Mouse (Mus musculus) embryonic facial prominence, embryonic 10.5 days (tissue): ENCODE data around the gene Clec1b. TPM values are rescaled to one million over a fixed set of nuclear protein-coding genes. Genes with fewer than 3 reads are reported as not detected.

ENCODE experiments used
- DNase-seq: peaks from one replicate; pipeline ENCODE4 v3.0.0-alpha.2; 2017; ENCODE audit warnings: low spot score
- H3K27ac ChIP-seq: fragments of 300-500 bp; sonication (generic); replicated peaks from 2 replicates; pipeline ENCODE4 v1.5.1; 2016; ENCODE audit warnings: mild to moderate bottlenecking
- H3K27me3 ChIP-seq: fragments of 300-500 bp; sonication (generic); replicated peaks from 2 replicates; pipeline ENCODE4 v1.6.1; 2016; ENCODE audit warnings: low read depth, mild to moderate bottlenecking; ENCODE audit not compliant: poor library complexity, severe bottlenecking
- H3K36me3 ChIP-seq: fragments of 300-500 bp; sonication (generic); replicated peaks from 2 replicates; pipeline ENCODE4 v1.6.1; 2016; ENCODE audit warnings: mild to moderate bottlenecking, moderate library complexity
- H3K4me1 ChIP-seq: fragments of 300-500 bp; sonication (generic); 2 replicates; pipeline ENCODE4 v1.6.1; 2016
- H3K4me3 ChIP-seq: fragments of 300-500 bp; sonication (generic); 2 replicates; pipeline ENCODE4 v1.5.1; 2016; ENCODE audit warnings: mild to moderate bottlenecking, moderate library complexity
- H3K9me3 ChIP-seq: fragments of 300-500 bp; sonication (generic); 2 replicates; pipeline ENCODE4 v1.6.1; 2016; ENCODE audit warnings: mild to moderate bottlenecking
- WGBS: fragments of 180-500 bp; shearing (Covaris S2); methylation state at CpG from one replicate; pipeline ENCODE4 v1.1.7; 2016; 5-methylcytosine and 5-hydroxymethylcytosine counted together
- polyA plus RNA-seq: library from polyadenylated mRNA; unstranded; fragments of >200 nt; fragmentation: Nextera tagmentation; extraction: Ambion mirVana; gene quantifications from 2 replicates; pipeline ENCODE4 v1.2.1, GENCODE M21; 2016

Gene Clec1b
- polyA plus RNA-seq, 1 experiment from 2014 or later, result 12.7 TPM

DNA sequence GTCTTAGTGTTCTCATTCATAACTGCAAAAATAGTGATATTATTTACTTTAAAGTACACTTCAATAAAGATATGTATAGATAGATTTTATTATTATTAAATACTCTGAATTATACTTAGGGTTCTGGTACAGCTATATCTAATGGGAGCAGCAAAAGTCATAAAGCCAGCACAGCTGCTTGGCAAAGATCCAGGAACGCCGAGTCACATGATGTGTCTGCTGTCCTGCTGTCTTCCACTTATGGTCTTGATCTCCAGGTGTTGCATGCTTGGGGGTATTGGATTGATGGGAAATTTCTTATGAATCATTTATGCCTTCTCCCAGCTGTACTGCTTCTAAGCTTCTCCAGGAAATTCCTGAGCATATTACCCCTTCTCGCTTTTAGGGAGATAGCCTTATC, 13.6 kb upstream of the Clec1b start:
- Histone ChIP-seq H3K4me3 (no peak overlapping the region), H3K27me3 (no peaks in the 10 kb centered on the region), H3K36me3 (no peaks in the 10 kb centered on the region), H3K9me3 (no peaks in the 10 kb centered on the region), H3K27ac (no peak overlapping the region), H3K4me1 (no peaks in the 10 kb centered on the region)
- no peak for DNase-seq
- 90% methylated on average over 3 of the region's 3 CpGs for WGBS

DNA sequence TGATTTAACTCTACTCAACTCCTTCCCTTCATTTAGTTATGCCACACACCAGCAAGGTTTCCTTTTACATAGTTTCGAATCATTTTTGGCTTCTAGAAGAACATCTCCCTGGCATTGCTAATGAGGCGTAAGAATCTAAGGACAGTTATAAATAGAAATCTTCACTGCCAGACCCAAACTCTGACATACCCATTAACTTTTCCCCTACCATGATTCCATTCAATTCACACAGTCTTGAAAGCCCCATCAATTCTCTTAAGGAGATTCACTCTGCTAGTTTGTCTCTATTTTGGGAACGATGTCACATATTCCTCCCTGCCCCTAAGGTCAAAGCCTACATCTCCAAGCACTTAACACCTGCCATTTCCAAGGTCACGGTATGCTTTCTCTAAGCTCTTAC, 12.1 kb upstream of the Clec1b start:
- no peak overlapping the region for H3K4me3 ChIP-seq
- H3K27ac ChIP-seq, result no peak overlapping the region
- no peaks in the 10 kb centered on the region for H3K36me3 ChIP-seq
- 88% methylated on average over 4 of the region's 4 CpGs for WGBS
- no peaks in the 10 kb centered on the region for H3K27me3 ChIP-seq
- no peaks in the 10 kb centered on the region for H3K4me1 ChIP-seq
- H3K9me3 ChIP-seq, result no peaks in the 10 kb centered on the region
- DNase-seq, result no peak

DNA sequence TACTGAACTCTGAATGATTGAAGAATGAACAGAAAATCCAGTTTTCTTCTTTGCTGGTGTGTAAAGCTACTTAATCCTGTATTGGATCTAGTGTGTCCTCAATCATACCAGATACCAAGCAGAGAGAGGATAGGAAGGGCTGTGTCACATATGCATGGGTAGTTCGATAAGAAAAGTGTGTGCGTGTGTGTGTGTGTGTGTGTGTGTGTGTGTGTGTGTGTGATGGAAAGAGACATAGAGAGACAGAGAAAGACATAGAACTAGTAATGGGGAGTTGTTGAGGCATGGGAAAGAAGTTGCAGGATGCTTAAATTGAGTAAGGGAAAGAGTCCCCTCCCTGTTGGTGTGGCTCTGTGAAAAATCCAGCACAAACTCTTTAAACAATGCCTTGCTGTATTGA, 11.3 kb upstream of the Clec1b start, which contains the start of gene Clec12b:
Clec12b (minus strand) TSS at position 101 of the 400 bp plus-strand sequence.
- no peak within 1 kb of the TSS for H3K4me3 ChIP-seq
- 82% methylated on average over 2 of the region's 2 CpGs for WGBS
- no peak within 1 kb of the TSS for H3K27ac ChIP-seq
- no peaks in the 10 kb centered on the region for H3K36me3 ChIP-seq
- no peaks in the 10 kb centered on the region for H3K4me1 ChIP-seq
- no peaks in the 10 kb centered on the region for H3K9me3 ChIP-seq
- DNase-seq, result no peak
- no peaks in the 10 kb centered on the region for H3K27me3 ChIP-seq

DNA sequence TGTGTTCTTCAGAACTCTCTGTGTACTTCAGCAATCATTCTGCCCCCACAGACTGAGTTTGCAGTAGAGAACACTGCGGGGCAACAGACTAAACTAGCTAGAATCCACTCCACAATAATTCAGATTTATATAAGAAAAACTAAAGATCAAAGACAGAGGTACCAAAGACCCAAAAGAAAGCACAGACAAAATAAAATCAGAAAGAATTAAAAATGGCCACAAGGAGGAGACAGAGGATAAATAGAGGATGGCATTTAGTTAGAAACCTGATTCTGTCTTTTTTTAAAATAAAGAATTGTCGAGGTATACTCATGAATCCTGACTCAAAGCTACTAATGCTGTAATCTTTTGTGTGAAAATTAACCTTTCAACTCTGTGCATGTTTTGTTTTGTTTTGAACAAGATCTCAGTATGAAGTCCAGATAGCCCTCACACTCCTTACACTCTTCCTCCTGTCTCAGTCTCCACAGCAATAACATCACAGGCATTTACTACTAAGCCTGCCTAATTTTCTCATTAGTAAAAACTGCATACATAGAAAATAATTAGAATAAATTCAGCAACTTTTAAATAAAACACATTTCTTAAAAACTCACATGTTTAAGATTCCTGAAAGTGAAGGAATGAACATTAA, 3.9 kb upstream of the Clec1b start:
- H3K27ac ChIP-seq, result no peak overlapping the region
- no peaks in the 10 kb centered on the region for H3K9me3 ChIP-seq
- peaks cover 3% of the 10 kb centered on the region; the same call in 1 of the 2 replicates for H3K4me1 ChIP-seq
- H3K36me3 ChIP-seq, result no peaks in the 10 kb centered on the region
- WGBS, result 41% methylated on average over 2 of the region's 2 CpGs
- no peak for DNase-seq
- H3K27me3 ChIP-seq, result no peaks in the 10 kb centered on the region
- no peak overlapping the region for H3K4me3 ChIP-seq

DNA sequence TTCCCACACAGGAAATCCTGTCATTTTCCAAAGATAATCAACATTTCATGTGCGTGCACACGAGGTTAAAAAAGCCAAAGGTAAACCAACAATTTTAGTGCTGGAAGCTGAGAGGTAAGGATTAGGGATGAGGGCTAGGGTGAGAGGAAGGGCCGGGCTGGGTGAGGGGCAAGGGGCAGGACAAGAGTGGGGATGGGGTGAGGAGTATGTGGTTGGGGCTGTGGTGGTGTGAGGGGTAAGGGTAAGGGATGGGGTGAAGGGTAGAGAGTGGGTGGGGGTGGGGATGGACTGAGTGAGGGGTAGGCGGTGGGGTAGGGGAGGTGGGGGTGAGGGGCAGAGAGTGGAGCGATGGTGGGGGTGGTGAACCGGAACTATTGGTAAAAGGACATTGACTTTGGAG, 3.4 kb upstream of the Clec1b start:
- no peak overlapping the region for H3K4me3 ChIP-seq
- DNase-seq, result no peak
- no peak overlapping the region for H3K27ac ChIP-seq
- H3K4me1 ChIP-seq, result peaks cover 3% of the 10 kb centered on the region; the same call in 1 of the 2 replicates
- no peaks in the 10 kb centered on the region for H3K9me3 ChIP-seq
- 81% methylated on average over 6 of the region's 6 CpGs for WGBS
- no peaks in the 10 kb centered on the region for H3K27me3 ChIP-seq
- no peaks in the 10 kb centered on the region for H3K36me3 ChIP-seq

DNA sequence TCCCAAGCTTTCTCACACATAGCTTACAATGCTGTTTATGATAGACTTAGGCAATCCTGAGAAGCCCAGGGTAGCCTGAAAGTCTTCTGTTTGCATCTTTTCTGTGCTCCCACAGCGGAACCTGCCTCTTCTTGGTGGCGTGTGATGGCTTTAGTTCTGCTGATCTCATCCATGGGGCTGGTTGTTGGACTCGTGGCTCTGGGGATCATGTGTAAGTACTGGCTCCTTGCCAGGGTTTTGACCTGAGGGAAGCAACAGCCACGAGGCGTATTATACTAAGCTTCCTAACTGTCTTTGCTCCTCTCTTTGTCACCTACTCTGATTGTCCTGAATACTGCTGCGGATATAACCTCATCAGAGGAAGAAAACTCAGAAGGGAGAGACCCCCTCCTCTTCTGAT, 2.8 kb downstream of the Clec1b start:
- no peak overlapping the region for H3K27ac ChIP-seq
- no peak for DNase-seq
- no peak overlapping the region for H3K4me3 ChIP-seq
- no peaks in the 10 kb centered on the region for H3K4me1 ChIP-seq
- no peaks in the 10 kb centered on the region for H3K27me3 ChIP-seq
- whole genome bisulfite sequencing, result 76% methylated on average over 6 of the region's 6 CpGs
- no peaks in the 10 kb centered on the region for H3K9me3 ChIP-seq
- H3K36me3 ChIP-seq, result no peaks in the 10 kb centered on the region

DNA sequence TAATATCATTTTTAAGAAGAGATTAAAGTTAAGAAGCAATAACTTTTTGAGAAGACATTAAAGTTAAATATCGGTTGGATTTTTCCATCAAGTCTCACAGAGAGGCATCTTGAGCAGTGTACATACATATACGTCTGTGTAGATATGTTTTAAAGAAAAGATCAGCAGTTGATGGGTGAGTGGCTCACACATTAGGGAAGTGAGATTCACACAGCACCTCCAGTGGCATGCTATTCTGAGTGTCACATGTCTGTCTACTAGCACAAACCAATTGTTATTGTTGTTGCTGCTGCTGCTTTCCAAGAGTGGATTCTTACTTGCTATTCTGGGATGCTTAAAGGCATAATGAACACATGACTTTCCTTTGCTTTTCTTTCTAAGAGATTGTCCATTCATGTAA, 5.3 kb downstream of the Clec1b start:
- WGBS, result 91% methylated on average over 2 of the region's 2 CpGs

DNA sequence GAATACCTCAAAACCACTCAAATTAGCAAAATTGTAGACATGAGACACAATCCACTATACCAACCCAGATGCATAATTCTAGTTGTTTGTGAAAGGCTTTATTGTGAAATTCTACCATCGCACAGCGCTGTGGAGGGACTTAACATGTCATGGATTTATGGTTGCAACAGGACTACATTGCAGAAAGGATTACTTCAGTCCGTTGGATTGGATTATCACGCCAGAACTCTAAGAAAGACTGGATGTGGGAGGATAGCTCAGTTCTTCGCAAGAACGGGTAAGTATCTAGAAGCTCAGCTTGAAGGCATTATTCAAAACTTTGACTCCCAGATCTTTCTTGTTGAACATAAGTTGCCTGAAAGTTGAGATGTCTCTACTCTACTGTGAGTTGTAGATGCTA, 6.3 kb downstream of the Clec1b start:
- Histone ChIP-seq H3K9me3 (no peaks in the 10 kb centered on the region), H3K27me3 (no peaks in the 10 kb centered on the region), H3K4me1 (no peaks in the 10 kb centered on the region), H3K4me3 (no peak overlapping the region), H3K36me3 (no peaks in the 10 kb centered on the region), H3K27ac (no peak overlapping the region)
- 87% methylated on average over 6 of the region's 6 CpGs for WGBS
- no peak for DNase-seq

More for the DNA sequence above, 5.3 kb downstream of the Clec1b start:
- Histone ChIP-seq H3K9me3 (no peaks in the 10 kb centered on the region), H3K27me3 (no peaks in the 10 kb centered on the region), H3K27ac (no peak overlapping the region), H3K4me3 (no peak overlapping the region), H3K36me3 (no peaks in the 10 kb centered on the region), H3K4me1 (no peaks in the 10 kb centered on the region)
- DNase-seq, result no peak

DNA sequence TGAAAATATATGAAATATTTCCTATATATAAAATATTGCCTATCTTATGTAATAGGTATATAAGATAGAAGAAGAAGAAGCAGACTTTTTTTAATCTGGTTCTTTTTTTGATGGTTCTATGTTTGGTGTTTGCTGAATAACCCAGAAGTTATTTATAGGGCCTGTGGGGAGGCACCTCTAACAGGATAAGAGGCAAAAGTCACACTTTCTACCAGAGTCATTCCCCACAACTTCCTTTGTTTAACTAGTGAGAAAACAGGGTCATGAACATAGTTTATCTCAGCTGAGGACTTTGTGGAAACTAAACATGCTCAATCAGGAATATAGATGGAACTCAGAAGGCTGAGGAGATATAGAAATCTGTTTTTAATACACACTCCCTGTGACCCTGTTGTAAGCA, 8.9 kb downstream of the Clec1b start:
- no peak overlapping the region for H3K27ac ChIP-seq
- H3K4me1 ChIP-seq, result no peaks in the 10 kb centered on the region
- no peak overlapping the region for H3K4me3 ChIP-seq
- DNase-seq, result no peak
- no peaks in the 10 kb centered on the region for H3K27me3 ChIP-seq
- no peaks in the 10 kb centered on the region for H3K9me3 ChIP-seq
- no peaks in the 10 kb centered on the region for H3K36me3 ChIP-seq

DNA sequence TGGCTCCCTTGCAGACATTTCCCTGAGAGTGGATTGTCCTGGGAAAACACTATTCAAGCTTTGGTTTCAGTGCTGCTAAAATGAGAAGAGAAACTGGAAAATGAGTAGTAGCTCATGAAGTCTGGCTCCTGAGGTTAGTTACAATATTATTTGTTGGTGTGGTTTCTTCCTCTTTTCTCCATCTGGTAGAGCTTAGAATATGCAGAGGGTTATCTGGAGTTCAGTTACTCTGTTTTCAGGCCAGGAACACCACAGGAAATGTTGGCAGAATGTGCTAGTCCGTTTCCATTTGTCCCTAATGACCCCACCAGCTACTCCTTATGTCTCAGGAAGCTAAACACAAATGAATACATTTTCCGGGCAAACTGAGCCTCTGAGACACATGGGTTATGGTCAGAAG, 10.2 kb downstream of the Clec1b start:
- Histone ChIP-seq H3K4me3 (no peak overlapping the region), H3K36me3 (no peaks in the 10 kb centered on the region), H3K9me3 (no peaks in the 10 kb centered on the region), H3K4me1 (no peaks in the 10 kb centered on the region), H3K27me3 (no peaks in the 10 kb centered on the region), H3K27ac (no peak overlapping the region)
- 42% methylated on average over 2 of the region's 2 CpGs for WGBS
- DNase-seq, result no peak

DNA sequence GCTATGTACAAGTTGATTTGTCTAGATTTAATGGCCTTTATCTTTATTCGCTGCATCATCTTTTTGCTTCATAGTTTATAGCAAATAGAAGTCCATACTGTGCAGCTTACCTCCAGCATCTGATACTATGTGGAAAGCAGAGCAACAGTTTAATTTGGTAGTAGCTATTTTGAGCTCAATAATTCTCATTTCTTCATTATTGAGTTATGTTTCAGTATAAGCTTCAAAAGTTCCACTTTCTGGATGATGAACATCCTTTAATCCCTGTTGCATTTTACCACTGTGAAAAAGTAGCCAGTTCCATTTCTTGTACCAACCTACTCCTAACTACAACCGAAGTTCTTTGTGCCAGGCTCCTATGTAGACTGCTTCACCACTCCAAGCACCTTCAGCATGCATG, 11.5 kb downstream of the Clec1b start, which contains the start of gene Clec9a:
Clec9a (plus strand) TSS at position 301 of the 400 bp plus-strand sequence.
- Histone ChIP-seq H3K36me3 (no peaks in the 10 kb centered on the region), H3K27ac (no peak within 1 kb of the TSS), H3K27me3 (no peaks in the 10 kb centered on the region), H3K4me1 (no peaks in the 10 kb centered on the region), H3K4me3 (no peak within 1 kb of the TSS), H3K9me3 (no peaks in the 10 kb centered on the region)
- 88% methylated on average over 2 of the region's 2 CpGs for WGBS
- DNase-seq, result no peak

DNA sequence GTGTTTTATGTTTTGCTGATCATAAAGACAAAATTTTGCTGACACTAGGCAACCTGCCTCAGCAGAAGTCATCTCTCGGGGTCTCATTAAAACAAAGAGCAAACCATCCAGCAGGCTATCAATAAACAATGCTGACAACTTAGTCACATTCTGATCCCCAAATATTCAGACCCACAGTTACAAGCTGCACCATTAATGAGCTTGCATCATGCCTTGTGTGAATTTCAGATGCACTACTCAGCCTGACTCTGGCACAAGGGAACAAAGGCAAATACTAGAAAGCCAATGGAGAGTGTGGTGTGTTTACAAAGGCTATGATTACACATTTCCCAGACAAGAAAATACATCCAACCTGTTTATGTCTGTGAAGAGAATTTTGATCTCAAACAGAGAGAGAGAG, 17.1 kb downstream of the Clec1b start:
- Histone ChIP-seq H3K4me1 (no peaks in the 10 kb centered on the region), H3K36me3 (no peaks in the 10 kb centered on the region), H3K27me3 (no peaks in the 10 kb centered on the region), H3K4me3 (no peak overlapping the region), H3K27ac (no peak overlapping the region), H3K9me3 (no peaks in the 10 kb centered on the region)
- WGBS, result 80% methylated on average over 1 of the region's 1 CpGs
- no peak for DNase-seq

DNA sequence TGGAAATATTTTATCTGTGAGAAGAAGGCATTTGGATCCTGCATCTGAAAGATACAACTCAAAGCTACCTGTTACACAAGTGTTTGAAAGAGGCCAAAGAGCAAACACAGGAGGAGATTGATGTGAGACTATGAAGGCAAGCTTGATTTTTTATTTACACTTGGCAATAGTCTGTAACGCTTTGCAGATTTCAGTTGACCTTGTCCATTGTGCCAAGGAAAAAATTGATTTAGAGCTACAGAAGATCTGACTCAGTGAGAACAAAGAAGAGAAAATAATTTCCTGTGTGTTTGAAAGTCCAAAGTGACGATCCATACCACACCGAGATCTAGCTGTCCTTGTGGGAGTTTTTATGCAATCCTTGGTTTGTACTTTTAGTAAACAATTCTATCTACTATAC, 25.2 kb downstream of the Clec1b start:
- Histone ChIP-seq H3K4me3 (no peak overlapping the region), H3K9me3 (no peaks in the 10 kb centered on the region), H3K36me3 (no peaks in the 10 kb centered on the region), H3K27me3 (no peaks in the 10 kb centered on the region), H3K27ac (no peak overlapping the region), H3K4me1 (no peaks in the 10 kb centered on the region)
- no peak for DNase-seq
- 90% methylated on average over 3 of the region's 3 CpGs for WGBS
